Mouse (Mus musculus): Measurements from ENCODE around the gene Efhc2.

Gene Efhc2

GRCm38 (mm10) chrX:17319126-17319583, at the start of gene Efhc2:
Gene Efhc2, minus strand, starts transcription at chrX:17319368.
- DNase-seq (ENCODE audit: low spot score in 2 of 2) = peak; percentile 0 to 1

GRCm38 (mm10) chrX:17365114-17365513, 45.9 kb upstream of the Efhc2 start:
- peak; percentile 12 to 45 for DNase-seq (ENCODE audit: low spot score in 2 of 2)

- DNase-seq (ENCODE audit: low spot score in 2 of 2) = no peak
Measured at GRCm38 (mm10) chrX:17300349-17300880, 18.8 kb downstream of the Efhc2 start.

- no peak for DNase-seq (ENCODE audit: low spot score in 2 of 2)
Measured at GRCm38 (mm10) chrX:17283899-17284298, 35.3 kb downstream of the Efhc2 start.

GRCm38 (mm10) chrX:17225141-17225540, 94.0 kb downstream of the Efhc2 start:
- DNase-seq (ENCODE audit: low spot score in 2 of 2) = no peak

GRCm38 (mm10) chrX:17217451-17217850, 101.7 kb downstream of the Efhc2 start:
- DNase-seq (ENCODE audit: low spot score in 2 of 2) = no peak

- DNase-seq (ENCODE audit: low spot score in 2 of 2) = no peak
Measured at GRCm38 (mm10) chrX:17213515-17213914, 105.7 kb downstream of the Efhc2 start.

GRCm38 (mm10) chrX:17175748-17176147, 143.4 kb downstream of the Efhc2 start:
- no peak for DNase-seq (ENCODE audit: low spot score in 2 of 2)

GRCm38 (mm10) chrX:17165638-17166037, 153.5 kb downstream of the Efhc2 start:
- no peak for DNase-seq (ENCODE audit: low spot score in 2 of 2)

Measured in spleen, postnatal 36 days (tissue).